Mouse (Mus musculus): ENCODE measurements around the gene Samd5.

Gene Samd5

GRCm38 (mm10) chr10:9673276-9673675 is 1.7 kb downstream of the Samd5 start:
- peaks cover 17% of the 10 kb centered on the region for H3K4me1 ChIP-seq (replicated peaks; ENCODE audit: low read depth, low read length)
- no peak for TF ChIP-seq NANOG (IDR thresholded peaks at IDR 0.05; ENCODE audit: borderline replicate concordance, low read length)
- no peak overlapping the region for H3K4me3 ChIP-seq (replicated peaks; ENCODE audit: low read length)
- H3K36me3 ChIP-seq (ENCODE audit: insufficient read depth, low read length) = no peaks in the 10 kb centered on the region
- peaks cover 52% of the 10 kb centered on the region for H3K27me3 ChIP-seq (ENCODE audit: insufficient read depth, low read length)
- no peaks in the 10 kb centered on the region for H3K9me3 ChIP-seq (ENCODE audit: low read length)

DNA sequence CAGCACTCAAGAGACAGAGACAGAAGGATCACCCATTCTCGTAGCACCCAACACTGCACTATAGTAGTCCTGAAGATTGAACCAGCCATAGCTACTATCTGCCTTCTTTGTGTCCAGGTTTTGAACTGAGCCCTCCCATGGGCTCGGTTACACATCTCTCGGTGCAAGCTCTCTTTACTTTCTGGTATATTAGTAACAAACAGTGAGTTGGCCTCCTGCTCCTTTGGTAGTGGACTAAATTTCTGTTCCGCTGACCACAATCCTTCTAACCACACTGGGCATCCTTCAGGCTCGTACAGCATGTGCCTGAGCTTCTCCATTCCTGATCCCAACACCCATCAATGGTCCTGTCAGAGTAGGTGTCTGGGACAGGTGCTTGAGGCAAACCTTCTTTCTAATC is 2.3 kb downstream of the Samd5 start:
- peaks cover 17% of the 10 kb centered on the region for H3K4me1 ChIP-seq (replicated peaks; ENCODE audit: low read depth, low read length)
- H3K36me3 ChIP-seq (ENCODE audit: insufficient read depth, low read length) = no peaks in the 10 kb centered on the region
- TF ChIP-seq NANOG (IDR thresholded peaks at IDR 0.05; ENCODE audit: borderline replicate concordance, low read length) (no peak), POU5F1 (IDR thresholded peaks at IDR 0.05; ENCODE audit: borderline replicate concordance, low read length) (no peak), CTCF (conservative IDR thresholded peaks at IDR 0.05; ENCODE audit: low read length) (no peak)
- peaks cover 47% of the 10 kb centered on the region for H3K27me3 ChIP-seq (ENCODE audit: insufficient read depth, low read length)
- H3K9me3 ChIP-seq (ENCODE audit: low read length) = no peaks in the 10 kb centered on the region
- H3K4me3 ChIP-seq (replicated peaks; ENCODE audit: low read length) = no peak overlapping the region

DNA sequence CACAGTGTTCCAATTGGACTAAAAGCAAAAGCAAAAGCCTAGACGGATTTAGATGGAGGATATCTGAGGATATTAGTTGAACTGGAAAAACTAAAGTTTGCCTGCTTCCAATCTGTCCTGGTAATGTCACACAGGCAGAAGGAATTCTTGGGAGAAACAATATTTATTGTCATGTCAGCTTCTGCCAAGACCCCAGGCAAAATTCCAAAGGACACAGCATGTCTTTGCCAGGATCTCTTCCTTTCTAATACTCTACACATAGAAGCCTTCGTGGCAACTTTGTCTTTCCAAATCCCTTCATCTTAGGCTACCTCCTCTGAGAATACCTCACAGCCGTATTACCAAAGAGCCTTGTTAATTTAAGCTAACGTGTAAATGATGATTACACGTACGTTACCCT is 4.7 kb downstream of the Samd5 start:
- peaks cover 5% of the 10 kb centered on the region; the same call in 1 of the 2 replicates for H3K4me1 ChIP-seq (replicated peaks; ENCODE audit: low read depth, low read length)

DNA sequence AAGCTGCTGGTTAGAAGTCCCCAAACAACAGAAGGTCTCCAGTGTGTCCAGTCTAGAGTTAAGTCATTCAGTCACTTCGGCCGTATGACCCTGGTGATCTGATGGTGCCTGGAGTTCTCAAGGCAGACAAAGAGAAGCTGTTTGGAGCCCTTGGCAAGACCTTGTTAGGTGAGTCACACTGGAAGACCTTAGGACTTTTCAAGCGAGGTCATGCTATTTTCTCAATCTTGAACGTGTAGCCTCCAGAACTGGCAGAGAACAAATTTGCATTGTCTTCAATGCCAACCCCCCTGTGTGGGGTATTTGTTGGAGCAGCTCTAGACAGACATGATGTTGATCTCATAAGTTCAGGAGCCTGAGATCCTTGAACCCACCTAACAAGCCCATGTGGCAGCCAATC is 6.2 kb downstream of the Samd5 start:
- Histone ChIP-seq H3K9me3 (ENCODE audit: low read length) (no peaks in the 10 kb centered on the region), H3K4me3 (replicated peaks; ENCODE audit: low read length) (no peak overlapping the region), H3K27me3 (ENCODE audit: insufficient read depth, low read length) (peaks cover 13% of the 10 kb centered on the region), H3K36me3 (ENCODE audit: insufficient read depth, low read length) (no peaks in the 10 kb centered on the region), H3K4me1 (replicated peaks; ENCODE audit: low read depth, low read length) (no peaks in the 10 kb centered on the region)
- TF ChIP-seq POU5F1 (IDR thresholded peaks at IDR 0.05; ENCODE audit: borderline replicate concordance, low read length) (no peak), NANOG (IDR thresholded peaks at IDR 0.05; ENCODE audit: borderline replicate concordance, low read length) (no peak), CTCF (conservative IDR thresholded peaks at IDR 0.05; ENCODE audit: low read length) (no peak)

More for the DNA sequence above, 4.7 kb downstream of the Samd5 start:
- Histone ChIP-seq H3K4me3 (replicated peaks; ENCODE audit: low read length) (no peak overlapping the region), H3K36me3 (ENCODE audit: insufficient read depth, low read length) (no peaks in the 10 kb centered on the region), H3K9me3 (ENCODE audit: low read length) (no peaks in the 10 kb centered on the region), H3K27me3 (ENCODE audit: insufficient read depth, low read length) (peaks cover 27% of the 10 kb centered on the region)
- TF ChIP-seq NANOG (IDR thresholded peaks at IDR 0.05; ENCODE audit: borderline replicate concordance, low read length) = no peak
- no peak for TF ChIP-seq CTCF (conservative IDR thresholded peaks at IDR 0.05; ENCODE audit: low read length)
- no peak for TF ChIP-seq POU5F1 (IDR thresholded peaks at IDR 0.05; ENCODE audit: borderline replicate concordance, low read length)

DNA sequence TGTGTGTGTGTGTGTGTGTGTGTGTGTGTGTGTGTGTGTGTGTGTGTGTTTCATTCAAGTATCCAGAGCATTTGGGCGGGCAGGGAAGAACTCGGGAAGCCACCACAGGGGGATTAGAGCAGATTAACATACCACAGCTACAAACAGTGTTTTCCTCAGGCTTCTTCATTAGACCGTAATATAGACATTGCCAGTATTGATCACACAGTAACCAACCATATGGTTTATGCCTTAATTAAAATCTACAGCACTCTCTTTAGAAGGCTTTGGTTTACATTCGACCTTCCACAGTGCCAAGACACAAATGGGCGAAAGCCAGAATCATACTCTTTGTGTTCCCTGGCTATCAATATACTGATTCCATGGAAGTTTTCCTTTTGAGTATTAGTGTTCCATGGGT is 22.1 kb downstream of the Samd5 start:
- H3K4me3 ChIP-seq (replicated peaks; ENCODE audit: low read length) = no peak overlapping the region
- no peak for TF ChIP-seq NANOG (IDR thresholded peaks at IDR 0.05; ENCODE audit: borderline replicate concordance, low read length)
- TF ChIP-seq CTCF (conservative IDR thresholded peaks at IDR 0.05; ENCODE audit: low read length) = no peak
- no peak for TF ChIP-seq POU5F1 (IDR thresholded peaks at IDR 0.05; ENCODE audit: borderline replicate concordance, low read length)

DNA sequence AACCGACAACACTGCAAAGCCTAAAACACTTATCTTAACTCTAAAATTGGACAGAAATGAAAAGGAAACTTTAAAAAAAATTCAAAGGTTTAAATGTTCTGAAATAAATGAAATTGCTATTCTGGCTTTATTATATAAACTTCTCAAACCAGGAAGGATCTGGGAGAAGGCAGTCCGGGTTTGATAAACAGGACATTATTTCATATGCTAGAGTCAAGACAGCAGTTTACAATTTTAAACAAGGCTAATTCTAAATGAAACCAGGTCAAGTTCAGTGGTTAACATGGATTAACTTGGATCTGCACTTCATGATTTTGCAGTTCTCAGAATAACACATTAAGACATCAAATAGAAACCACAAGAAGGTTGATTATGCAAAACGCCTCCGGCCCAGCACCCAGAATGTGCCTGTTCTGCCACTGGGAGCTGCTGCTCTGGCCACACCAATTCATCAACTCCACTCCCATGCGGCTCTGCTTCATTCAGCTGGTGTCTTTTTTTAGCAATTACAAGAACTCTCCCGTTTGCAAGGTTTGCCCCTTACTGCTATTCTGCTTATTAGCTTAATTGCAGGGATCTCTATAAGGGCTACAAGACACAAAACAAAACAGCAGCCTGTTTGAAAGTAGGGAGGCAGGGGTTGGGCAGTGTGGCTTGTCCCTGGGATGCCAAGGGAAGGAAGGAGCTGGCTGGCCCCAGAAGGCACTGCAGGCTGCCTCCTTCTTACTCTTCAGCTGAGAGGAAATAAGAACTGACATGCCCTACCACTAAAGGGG is 24.8 kb downstream of the Samd5 start:
- Histone ChIP-seq H3K9me3 (ENCODE audit: low read length) (no peaks in the 10 kb centered on the region), H3K27me3 (ENCODE audit: insufficient read depth, low read length) (no peaks in the 10 kb centered on the region), H3K4me1 (replicated peaks; ENCODE audit: low read depth, low read length) (no peaks in the 10 kb centered on the region), H3K36me3 (ENCODE audit: insufficient read depth, low read length) (no peaks in the 10 kb centered on the region), H3K4me3 (replicated peaks; ENCODE audit: low read length) (no peak overlapping the region)
- TF ChIP-seq NANOG (IDR thresholded peaks at IDR 0.05; ENCODE audit: borderline replicate concordance, low read length) = no peak
- TF ChIP-seq POU5F1 (IDR thresholded peaks at IDR 0.05; ENCODE audit: borderline replicate concordance, low read length) = no peak
- TF ChIP-seq CTCF (conservative IDR thresholded peaks at IDR 0.05; ENCODE audit: low read length) = no peak

More for the DNA sequence above, 22.1 kb downstream of the Samd5 start:
- H3K27me3 ChIP-seq (ENCODE audit: insufficient read depth, low read length) = no peaks in the 10 kb centered on the region
- H3K36me3 ChIP-seq (ENCODE audit: insufficient read depth, low read length) = no peaks in the 10 kb centered on the region
- no peaks in the 10 kb centered on the region for H3K4me1 ChIP-seq (replicated peaks; ENCODE audit: low read depth, low read length)
- H3K9me3 ChIP-seq (ENCODE audit: low read length) = no peaks in the 10 kb centered on the region

DNA sequence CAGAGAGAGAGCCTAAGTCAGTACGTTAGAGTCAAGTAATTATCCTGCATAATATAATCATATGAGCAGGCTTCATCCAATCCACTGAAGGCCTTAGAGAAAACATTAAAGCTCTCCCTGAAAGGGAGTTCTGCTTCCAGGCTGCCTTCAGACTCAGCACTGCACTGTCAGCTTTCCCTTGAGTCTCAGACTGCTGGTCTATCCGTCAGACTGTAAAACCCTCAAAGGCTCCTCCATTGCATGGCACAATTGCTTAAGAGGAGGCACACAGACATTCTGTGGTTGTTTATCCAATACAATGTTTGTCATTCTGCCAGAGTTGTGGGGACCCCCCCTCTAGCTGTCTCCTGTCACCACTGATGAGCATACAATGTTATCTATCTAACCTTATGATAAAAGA is 26.5 kb downstream of the Samd5 start:
- H3K27me3 ChIP-seq (ENCODE audit: insufficient read depth, low read length) = no peaks in the 10 kb centered on the region
- no peaks in the 10 kb centered on the region for H3K9me3 ChIP-seq (ENCODE audit: low read length)
- TF ChIP-seq NANOG (IDR thresholded peaks at IDR 0.05; ENCODE audit: borderline replicate concordance, low read length) (no peak), CTCF (conservative IDR thresholded peaks at IDR 0.05; ENCODE audit: low read length) (no peak), POU5F1 (IDR thresholded peaks at IDR 0.05; ENCODE audit: borderline replicate concordance, low read length) (no peak)
- no peaks in the 10 kb centered on the region for H3K36me3 ChIP-seq (ENCODE audit: insufficient read depth, low read length)
- H3K4me3 ChIP-seq (replicated peaks; ENCODE audit: low read length) = no peak overlapping the region
- H3K4me1 ChIP-seq (replicated peaks; ENCODE audit: low read depth, low read length) = no peaks in the 10 kb centered on the region

- Histone ChIP-seq H3K9me3 (ENCODE audit: low read length) (no peaks in the 10 kb centered on the region), H3K36me3 (ENCODE audit: insufficient read depth, low read length) (no peaks in the 10 kb centered on the region), H3K27me3 (ENCODE audit: insufficient read depth, low read length) (no peaks in the 10 kb centered on the region), H3K4me3 (replicated peaks; ENCODE audit: low read length) (no peak overlapping the region), H3K4me1 (replicated peaks; ENCODE audit: low read depth, low read length) (no peaks in the 10 kb centered on the region)
- TF ChIP-seq CTCF (conservative IDR thresholded peaks at IDR 0.05; ENCODE audit: low read length) = no peak
Observed at GRCm38 (mm10) chr10:9647741-9648140, 27.3 kb downstream of the Samd5 start.

- Histone ChIP-seq H3K9me3 (ENCODE audit: low read length) (no peaks in the 10 kb centered on the region), H3K4me1 (replicated peaks; ENCODE audit: low read depth, low read length) (no peaks in the 10 kb centered on the region), H3K27me3 (ENCODE audit: insufficient read depth, low read length) (no peaks in the 10 kb centered on the region), H3K4me3 (replicated peaks; ENCODE audit: low read length) (no peak overlapping the region), H3K36me3 (ENCODE audit: insufficient read depth, low read length) (no peaks in the 10 kb centered on the region)
- TF ChIP-seq POU5F1 (IDR thresholded peaks at IDR 0.05; ENCODE audit: borderline replicate concordance, low read length) (no peak), CTCF (conservative IDR thresholded peaks at IDR 0.05; ENCODE audit: low read length) (no peak), NANOG (IDR thresholded peaks at IDR 0.05; ENCODE audit: borderline replicate concordance, low read length) (no peak)
Observed at GRCm38 (mm10) chr10:9646391-9646790, 28.6 kb downstream of the Samd5 start.

Data from E14TG2a.4 (cell line).